Mouse (Mus musculus): Measurements from ENCODE around the gene Lao1.

Gene Lao1

DNA sequence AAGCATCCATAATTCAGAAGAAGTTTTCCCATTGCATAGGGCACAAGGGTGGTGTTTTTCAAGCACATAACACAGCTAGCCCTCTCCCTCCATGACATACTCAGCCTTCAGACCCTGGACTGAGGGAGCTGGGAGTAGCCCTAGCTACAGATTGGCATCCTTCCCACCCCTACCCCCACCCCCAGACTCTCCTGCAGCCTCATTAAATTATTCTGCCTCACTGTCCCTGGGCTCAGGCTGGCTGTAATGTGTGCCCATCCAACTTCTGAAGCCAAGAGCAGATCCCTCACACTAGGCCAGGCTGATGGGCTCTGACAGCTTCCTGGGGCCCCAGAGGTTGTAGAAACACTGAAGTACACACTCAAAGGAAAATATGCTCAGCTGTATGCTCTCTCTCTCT, 53.6 kb downstream of the Lao1 start:
- DNase-seq (ENCODE audit: low read depth, low spot score) = no peak

GRCm38 (mm10) chr4:119015557-119015956, 54.2 kb downstream of the Lao1 start:
- no peak for DNase-seq (ENCODE audit: low read depth, low spot score)

DNA sequence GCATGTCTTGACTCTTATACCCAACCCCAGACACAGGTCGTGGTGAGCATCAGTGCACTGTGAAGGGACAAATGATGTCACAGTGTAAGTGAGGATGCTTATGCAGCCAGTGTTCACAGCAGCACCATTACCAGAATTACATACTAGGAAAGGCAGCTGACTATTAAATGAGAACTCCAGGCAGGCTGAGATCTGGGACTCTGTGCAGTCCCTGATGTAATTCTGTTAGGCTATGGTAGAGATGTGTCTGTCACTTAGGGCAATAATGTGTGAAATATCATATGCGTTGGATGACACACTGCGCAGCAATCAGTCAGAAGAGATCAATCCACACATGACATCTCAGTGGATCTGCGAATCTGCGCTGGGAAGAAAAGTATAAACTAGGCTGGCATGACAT, 55.7 kb downstream of the Lao1 start:
- DNase-seq (ENCODE audit: low read depth, low spot score) = no peak
